Mouse (Mus musculus) layer of hippocampus, adult 2 months (tissue): ENCODE measurements around the gene Glrx3. TPM values are rescaled to one million over a fixed set of nuclear protein-coding genes. Genes with fewer than 3 reads are reported as not detected.

Experiments
- DNase-seq, 2 experiments: peaks; one replicate each; pipeline ENCODE4 v3.0.0; 2022; ENCODE audit warnings: low spot score in 2 of 2
- H3K27ac ChIP-seq: fragments of 200-600 bp; 2 replicates; pipeline ENCODE4 v1.8.1; 2022
- H3K4me3 ChIP-seq: fragments of 200-600 bp; 2 replicates; pipeline ENCODE4 v1.8.1; 2022; ENCODE audit warnings: mild to moderate bottlenecking
- CTCF ChIP-seq: fragments of 200-600 bp; conservative IDR thresholded peaks from 2 replicates; pipeline ENCODE4 v1.8.1; 2022; ENCODE audit warnings: antibody characterized with exemption, mild to moderate bottlenecking, moderate library complexity
- total RNA-seq, 2 experiments: library from RNA; stranded (reverse); gene quantifications; 2 replicates each; pipeline ENCODE4 v1.2.3; 2021

The Glrx3 gene
- total RNA-seq, 2 experiments from 2014 or later = 92.3 to 98.7 TPM

DNA sequence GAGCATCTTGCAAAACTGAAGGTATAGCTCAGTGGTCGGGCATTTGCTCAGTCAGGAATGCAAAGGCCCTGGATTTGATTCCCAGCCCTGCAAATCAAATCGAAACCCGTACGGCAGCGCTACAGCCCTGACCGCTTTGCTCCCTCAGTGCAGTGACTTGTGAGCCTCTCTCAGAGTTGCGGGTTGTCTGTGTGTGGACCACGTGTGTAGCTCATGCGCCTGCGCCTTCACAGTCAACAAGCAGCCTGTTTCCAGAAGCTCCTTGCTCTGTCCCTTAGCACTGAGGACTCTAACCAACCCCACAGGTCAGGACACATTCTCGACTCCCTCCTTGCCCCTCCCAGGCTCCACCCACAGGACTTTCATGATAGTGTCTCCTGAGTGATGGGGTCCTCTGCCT, 46.6 kb downstream of the Glrx3 start:
- TF ChIP-seq CTCF = no peak
- Histone ChIP-seq H3K27ac (no peak overlapping the region), H3K4me3 (no peak overlapping the region)
- DNase-seq = no peak

DNA sequence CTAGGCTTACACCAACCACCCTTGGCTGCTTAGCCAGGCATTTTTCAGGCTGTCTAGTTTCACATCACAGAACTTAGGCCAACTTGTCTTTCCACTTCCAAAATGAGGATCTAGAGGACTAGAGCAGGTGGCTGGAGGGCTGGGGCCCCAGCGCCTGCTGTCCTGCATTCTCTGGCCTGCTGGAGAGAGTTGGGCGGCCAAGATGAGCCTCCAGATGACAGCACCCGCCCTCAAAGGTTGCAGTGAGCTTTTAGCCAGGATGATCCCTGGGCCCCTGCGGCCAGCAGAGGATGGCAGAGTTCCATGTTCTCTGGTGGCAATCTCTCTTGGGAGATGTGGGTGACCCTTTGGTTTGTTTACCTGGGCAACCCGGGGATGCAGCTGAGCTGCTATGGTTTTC, 51.0 kb downstream of the Glrx3 start:
- H3K4me3 ChIP-seq = no peak overlapping the region
- TF ChIP-seq CTCF = no peak
- DNase-seq = no peak
- no peak overlapping the region for H3K27ac ChIP-seq

DNA sequence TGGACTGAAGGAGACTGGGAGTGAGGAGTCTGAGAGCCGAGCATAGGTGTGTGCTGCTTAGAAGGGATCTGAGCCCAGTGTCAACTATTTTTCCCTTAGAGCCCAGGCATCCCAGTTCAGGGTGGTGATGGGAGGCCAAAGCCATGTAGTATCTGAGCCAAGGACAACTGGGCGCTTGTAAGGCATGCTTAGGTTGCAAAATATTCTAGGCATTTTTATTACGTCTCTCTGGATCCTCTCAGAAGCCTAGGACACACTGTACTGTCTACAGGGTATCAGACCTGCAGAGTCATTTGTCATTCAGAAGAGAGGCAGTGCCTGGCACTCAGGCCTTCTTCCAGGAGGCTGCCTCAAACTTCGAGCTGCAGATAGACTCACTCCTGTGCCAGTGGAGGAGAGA, 53.3 kb downstream of the Glrx3 start:
- Histone ChIP-seq H3K27ac (no peak overlapping the region), H3K4me3 (no peak overlapping the region)
- TF ChIP-seq CTCF = no peak
- DNase-seq = no peak

DNA sequence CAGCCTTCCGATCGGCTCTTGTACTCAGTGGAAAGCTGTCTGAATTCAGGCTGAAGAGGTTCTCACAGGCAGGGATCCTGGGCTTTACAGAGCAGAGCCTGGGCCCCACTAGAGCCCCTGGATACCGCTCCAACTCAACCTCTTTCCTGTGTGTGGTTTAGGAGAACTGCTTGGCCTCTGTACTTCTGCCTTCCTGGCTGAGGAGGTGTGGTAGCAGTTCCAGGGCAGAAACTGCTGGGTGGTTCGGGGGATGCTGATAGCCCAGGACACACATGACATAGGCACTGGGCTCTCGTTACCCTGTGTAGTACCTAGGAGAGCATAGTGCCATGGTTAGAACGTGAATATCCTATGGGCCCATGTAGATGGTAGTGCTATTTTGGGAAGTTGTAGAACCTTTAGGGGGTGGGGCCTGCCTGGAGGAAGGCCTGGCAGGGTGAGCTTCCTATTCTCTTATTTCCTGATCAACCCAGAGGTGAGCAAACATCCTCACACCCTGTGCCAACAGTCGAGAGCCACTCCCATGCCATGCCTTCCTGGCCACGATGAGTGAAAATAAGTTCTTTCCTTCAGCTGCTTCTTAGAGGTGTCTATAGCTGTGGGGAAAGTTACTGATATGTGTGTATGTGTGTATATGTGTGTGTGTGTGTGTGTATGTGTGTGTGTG, 55.0 kb downstream of the Glrx3 start:
- H3K27ac ChIP-seq = no peak overlapping the region
- TF ChIP-seq CTCF = no peak
- DNase-seq = no peak
- no peak overlapping the region for H3K4me3 ChIP-seq

DNA sequence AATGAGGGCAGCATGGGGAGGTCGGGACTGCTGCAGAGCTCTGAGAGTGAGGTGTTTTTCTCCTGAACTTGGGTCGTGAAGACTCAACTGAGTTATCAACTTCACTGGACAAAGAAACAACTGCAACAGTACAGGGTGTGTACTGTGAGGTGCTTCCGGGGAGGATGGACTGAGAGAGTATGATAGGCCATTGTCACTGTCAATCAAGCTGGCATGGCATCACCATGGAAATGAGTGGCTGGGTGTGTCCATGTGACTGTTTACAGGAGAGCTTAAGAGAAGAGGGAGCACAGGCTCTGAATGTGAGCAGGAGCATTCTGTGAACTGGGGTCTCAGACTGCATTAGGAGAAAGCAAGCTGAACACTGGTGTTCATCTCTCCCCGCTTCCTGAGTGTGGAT, 61.3 kb downstream of the Glrx3 start:
- DNase-seq = no peak
- no peak overlapping the region for H3K4me3 ChIP-seq
- no peak overlapping the region for H3K27ac ChIP-seq
- no peak for TF ChIP-seq CTCF

DNA sequence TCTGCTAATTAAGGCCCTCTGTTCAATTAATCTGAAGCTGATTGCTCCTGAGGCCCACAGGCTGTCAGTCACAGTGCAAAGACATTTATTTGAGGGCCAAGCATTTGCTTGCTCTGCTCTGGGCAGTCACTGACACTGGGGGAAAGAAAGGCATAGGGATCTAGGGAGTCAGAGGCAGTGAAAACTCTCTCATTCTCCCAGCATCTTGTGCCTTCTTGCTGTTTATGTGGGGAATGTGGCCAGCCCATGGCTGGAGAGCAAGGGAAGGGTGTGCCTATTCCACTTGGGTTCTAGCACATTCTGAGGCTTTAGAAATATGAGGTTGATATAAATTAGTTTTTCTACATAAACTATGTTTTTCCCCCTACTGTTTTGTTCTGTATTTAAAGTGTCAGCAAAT, 80.2 kb downstream of the Glrx3 start:
- no peak overlapping the region for H3K4me3 ChIP-seq
- no peak overlapping the region for H3K27ac ChIP-seq
- no peak for DNase-seq
- TF ChIP-seq CTCF = no peak

DNA sequence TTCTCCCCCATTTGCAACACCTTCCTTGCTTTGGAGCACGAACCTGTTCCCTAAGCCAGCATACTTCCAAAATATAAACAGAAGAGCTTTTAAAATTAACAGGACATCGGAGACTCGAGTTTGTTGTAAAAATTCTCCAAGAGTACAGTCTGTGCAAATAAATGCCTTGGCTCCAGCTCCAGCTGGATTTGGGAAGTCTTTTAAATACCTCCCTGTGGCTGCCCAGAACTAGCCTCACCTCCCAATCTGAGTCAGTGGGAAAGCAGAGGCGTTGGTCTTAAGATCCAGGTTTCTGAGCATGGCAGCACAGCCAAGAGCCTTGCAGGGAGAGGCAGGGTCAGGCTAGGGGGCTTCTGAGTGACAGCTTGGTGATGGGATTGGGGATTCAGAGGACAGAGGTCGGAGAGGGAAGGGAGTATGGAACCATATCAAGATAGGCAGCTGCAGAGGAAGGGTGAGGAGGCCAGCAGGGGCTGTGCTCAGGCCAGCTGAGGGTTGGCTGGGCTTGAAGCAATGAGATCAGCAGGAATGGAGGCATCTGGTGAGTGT, 80.7 kb downstream of the Glrx3 start:
- DNase-seq = no peak
- Histone ChIP-seq H3K27ac (no peak overlapping the region), H3K4me3 (no peak overlapping the region)
- no peak for TF ChIP-seq CTCF

Other genes with a start within 250 kb of the Glrx3 start
- 1 to 10 TPM in 1 of 2 experiments, under 1 TPM in 1; 0.66 to 1.3 TPM for gene Ebf3, start 123.2 kb upstream of the Glrx3 start, total RNA-seq
- 1 to 10 TPM; 3.6 to 5.5 TPM for gene 9430038I01Rik, start 26.9 kb upstream of the Glrx3 start, total RNA-seq